Mouse (Mus musculus): ENCODE measurements around the gene Clcn6. TPM values are rescaled to one million over a fixed set of nuclear protein-coding genes. Genes with fewer than 3 reads are reported as not detected.

Gene Clcn6
- polyA plus RNA-seq, 1 experiment: 5.7 TPM

- H3K27ac ChIP-seq (replicated peaks; ENCODE audit: low read depth, low read length): no peak overlapping the region
- no peak overlapping the region for H3K4me3 ChIP-seq (ENCODE audit: insufficient read depth, low read depth, low read length)
- no peaks in the 10 kb centered on the region for H3K4me1 ChIP-seq (ENCODE audit: control insufficient read depth, insufficient read depth, insufficient read length, low read length)
These were observed 81.5 kb downstream of the Clcn6 start for GRCm38 (mm10) chr4:147957141-147957540.

Other genes with a start within 250 kb of the Clcn6 start
- 5.8 and 6.8 TPM in 2 replicates for gene Zfp984, start 229.0 kb downstream of the Clcn6 start, polyA plus RNA-seq (2012; ENCODE audit: insufficient read depth, insufficient read length, missing spikeins)
- gene Zfp933, start 190.5 kb downstream of the Clcn6 start, polyA plus RNA-seq (2012; ENCODE audit: insufficient read depth, insufficient read length, missing spikeins): 3.2 and 5.6 TPM in 2 replicates
- 4.0 and 10.3 TPM in 2 replicates for gene Miip, start 170.0 kb downstream of the Clcn6 start, polyA plus RNA-seq (2012; ENCODE audit: insufficient read depth, insufficient read length, missing spikeins)
- gene Fv1, start 169.8 kb downstream of the Clcn6 start, polyA plus RNA-seq (2012; ENCODE audit: insufficient read depth, insufficient read length, missing spikeins): 3.3 and 5.8 TPM in 2 replicates
- 156 and 170 TPM in 2 replicates for gene Mfn2, start 134.1 kb downstream of the Clcn6 start, polyA plus RNA-seq (2012; ENCODE audit: insufficient read depth, insufficient read length, missing spikeins)
- gene Plod1, start 102.1 kb downstream of the Clcn6 start, polyA plus RNA-seq (2012; ENCODE audit: insufficient read depth, insufficient read length, missing spikeins): 24.8 and 28.6 TPM in 2 replicates
- gene 2510039O18Rik, start 97.9 kb downstream of the Clcn6 start, polyA plus RNA-seq (2012; ENCODE audit: insufficient read depth, insufficient read length, missing spikeins): 18.7 and 19.7 TPM in 2 replicates
- gene Nppb, start 53.0 kb downstream of the Clcn6 start, polyA plus RNA-seq (2012; ENCODE audit: insufficient read depth, insufficient read length, missing spikeins): not detected in 2 replicates
- not detected in 2 replicates for gene Nppa, start 38.1 kb downstream of the Clcn6 start, polyA plus RNA-seq (2012; ENCODE audit: insufficient read depth, insufficient read length, missing spikeins)
- gene Mthfr, start 256 bp upstream of the Clcn6 start, polyA plus RNA-seq (2012; ENCODE audit: insufficient read depth, insufficient read length, missing spikeins): 5.7 and 6.9 TPM in 2 replicates
- gene Agtrap, start 49.2 kb upstream of the Clcn6 start, polyA plus RNA-seq (2012; ENCODE audit: insufficient read depth, insufficient read length, missing spikeins): 8.1 and 8.2 TPM in 2 replicates
- gene Mad2l2, start 91.6 kb upstream of the Clcn6 start, polyA plus RNA-seq (2012; ENCODE audit: insufficient read depth, insufficient read length, missing spikeins): 21.6 and 26.2 TPM in 2 replicates
- not detected in 2 replicates for gene Draxin, start 91.9 kb upstream of the Clcn6 start, polyA plus RNA-seq (2012; ENCODE audit: insufficient read depth, insufficient read length, missing spikeins)
- gene Fbxo6, start 113.3 kb upstream of the Clcn6 start, polyA plus RNA-seq (2012; ENCODE audit: insufficient read depth, insufficient read length, missing spikeins): 37.2 and 41.9 TPM in 2 replicates
- 9.1 and 21.6 TPM in 2 replicates for gene Fbxo44, start 121.7 kb upstream of the Clcn6 start, polyA plus RNA-seq (2012; ENCODE audit: insufficient read depth, insufficient read length, missing spikeins)
- gene Fbxo2, start 121.8 kb upstream of the Clcn6 start, polyA plus RNA-seq (2012; ENCODE audit: insufficient read depth, insufficient read length, missing spikeins): not detected in 2 replicates
- not detected in 2 replicates for gene Disp3, start 249.1 kb upstream of the Clcn6 start, polyA plus RNA-seq (2012; ENCODE audit: insufficient read depth, insufficient read length, missing spikeins)